Mouse (Mus musculus) liver, postnatal 0 days (tissue): Measurements from ENCODE around the gene Icam1. TPM values are rescaled to one million over a fixed set of nuclear protein-coding genes. Genes with fewer than 3 reads are reported as not detected.

Experiments used
- ATAC-seq: fragments of 200-750 bp; cut with Nextera tagmentation; 2 replicates; pipeline ENCODE4 v1.8.0; 2017; ENCODE audit warnings: mild to moderate bottlenecking, moderate library complexity
- DNase-seq: peaks from one replicate; pipeline ENCODE4 v3.0.0-alpha.2; 2016
- H3K27ac ChIP-seq: fragments of 300-500 bp; sonication (generic); 2 replicates; pipeline ENCODE4 v1.5.1; 2014; ENCODE audit warnings: antibody characterized with exemption, moderate library complexity, mild to moderate bottlenecking, low read depth
- H3K27me3 ChIP-seq: fragments of 300-500 bp; sonication (generic); 2 replicates; pipeline ENCODE4 v1.6.1; 2014; ENCODE audit warnings: low read length, control low read depth, mixed read lengths; ENCODE audit not compliant: insufficient read depth
- H3K36me3 ChIP-seq: fragments of 300-500 bp; sonication (generic); replicated peaks from 2 replicates; pipeline ENCODE4 v1.6.1; 2014; ENCODE audit warnings: mild to moderate bottlenecking, control low read depth, low read length, moderate library complexity, mixed read lengths; ENCODE audit not compliant: insufficient read depth
- H3K4me1 ChIP-seq: fragments of 300-500 bp; sonication (generic); 2 replicates; pipeline ENCODE4 v1.6.1; 2014; ENCODE audit warnings: antibody characterized with exemption, mild to moderate bottlenecking, control low read depth; ENCODE audit not compliant: insufficient read depth
- H3K4me2 ChIP-seq: fragments of 300-500 bp; sonication (generic); 2 replicates; pipeline ENCODE4 v1.6.1; 2014; ENCODE audit warnings: low read depth, mild to moderate bottlenecking, low read length, moderate library complexity, mixed read lengths
- H3K4me3 ChIP-seq: fragments of 300-500 bp; sonication (generic); 2 replicates; pipeline ENCODE4 v1.5.1; 2014; ENCODE audit warnings: low read depth, low read length
- H3K9ac ChIP-seq: fragments of 300-500 bp; sonication (generic); replicated peaks from 2 replicates; pipeline ENCODE4 v1.6.1; 2014; ENCODE audit warnings: mild to moderate bottlenecking, moderate library complexity
- H3K9me3 ChIP-seq: fragments of 300-500 bp; sonication (generic); 2 replicates; pipeline ENCODE4 v1.6.1; 2016; ENCODE audit warnings: mild to moderate bottlenecking, control low read depth, low read length, mixed read lengths
- CTCF ChIP-seq: sonication (generic); IDR thresholded peaks from 2 replicates; pipeline ENCODE4 v1.5.1; 2016; ENCODE audit warnings: antibody characterized with exemption, low read depth
- EP300 ChIP-seq: IDR thresholded peaks from 2 replicates; pipeline ENCODE4 v1.6.1; 2016; ENCODE audit warnings: antibody characterized with exemption, low read depth, mild to moderate bottlenecking
- WGBS: fragments of 180-500 bp; shearing (Covaris S2); extraction: QIAGEN DNeasy Blood & Tissue Kit; methylation state at CpG from one replicate; pipeline ENCODE4 v1.1.7; 2014; ENCODE audit not compliant: insufficient replicate concordance; 5-methylcytosine and 5-hydroxymethylcytosine counted together
- polyA plus RNA-seq: library from polyadenylated mRNA; unstranded; fragments of >200 nt; fragmentation: Nextera tagmentation; extraction: Ambion mirVana; gene quantifications from 2 replicates; pipeline ENCODE4 v1.2.1, GENCODE M21; 2015

The Icam1 gene
- polyA plus RNA-seq, 1 experiment from 2014 or later, result 12.7 TPM

DNA sequence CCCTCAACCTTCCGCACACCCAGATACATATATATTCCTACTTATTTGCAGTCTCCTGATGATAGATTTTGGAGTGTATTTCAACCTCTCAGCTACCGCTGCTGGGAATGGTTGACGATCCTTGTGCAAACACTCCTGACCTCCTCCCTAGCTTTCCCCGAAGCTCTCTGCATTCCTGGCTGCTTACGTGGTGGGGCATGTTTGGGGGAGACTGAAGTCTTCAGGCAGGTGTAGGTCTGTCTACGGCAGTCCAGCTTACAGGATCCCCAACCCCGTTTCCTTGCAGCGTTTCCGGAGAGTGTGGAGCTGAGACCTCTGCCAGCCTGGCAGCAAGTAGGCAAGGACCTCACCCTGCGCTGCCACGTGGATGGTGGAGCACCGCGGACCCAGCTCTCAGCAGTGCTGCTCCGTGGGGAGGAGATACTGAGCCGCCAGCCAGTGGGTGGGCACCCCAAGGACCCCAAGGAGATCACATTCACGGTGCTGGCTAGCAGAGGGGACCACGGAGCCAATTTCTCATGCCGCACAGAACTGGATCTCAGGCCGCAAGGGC, 9.5 kb downstream of the Icam1 start:
- H3K4me3 ChIP-seq, result no peak overlapping the region
- H3K4me1 ChIP-seq, result peaks cover 24% of the 10 kb centered on the region
- no peak for TF ChIP-seq CTCF
- TF ChIP-seq EP300, result no peak
- H3K9ac ChIP-seq, result no peak overlapping the region
- DNase-seq (no peak), ATAC-seq (no peak)
- no peak overlapping the region for H3K4me2 ChIP-seq
- H3K27me3 ChIP-seq, result no peaks in the 10 kb centered on the region
- no peaks in the 10 kb centered on the region for H3K9me3 ChIP-seq
- peaks cover 42% of the 10 kb centered on the region for H3K36me3 ChIP-seq
- no peak overlapping the region for H3K27ac ChIP-seq
- 75% methylated on average over 19 of the region's 19 CpGs for WGBS

- no peak for ATAC-seq
- TF ChIP-seq EP300 (no peak), CTCF (no peak)
- H3K27ac ChIP-seq, result no peak overlapping the region
- DNase-seq, result no peak
- WGBS, result 94% methylated on average over 12 of the region's 12 CpGs
- no peaks in the 10 kb centered on the region for H3K9me3 ChIP-seq
- H3K4me3 ChIP-seq, result no peak overlapping the region
- peaks cover 36% of the 10 kb centered on the region for H3K4me1 ChIP-seq
- H3K4me2 ChIP-seq, result no peak overlapping the region
- H3K9ac ChIP-seq, result no peak overlapping the region
- peaks cover 4% of the 10 kb centered on the region for H3K27me3 ChIP-seq
- peaks cover 29% of the 10 kb centered on the region for H3K36me3 ChIP-seq
Measured at GRCm38 (mm10) chr9:21026849-21027248, 11.1 kb downstream of the Icam1 start.

DNA sequence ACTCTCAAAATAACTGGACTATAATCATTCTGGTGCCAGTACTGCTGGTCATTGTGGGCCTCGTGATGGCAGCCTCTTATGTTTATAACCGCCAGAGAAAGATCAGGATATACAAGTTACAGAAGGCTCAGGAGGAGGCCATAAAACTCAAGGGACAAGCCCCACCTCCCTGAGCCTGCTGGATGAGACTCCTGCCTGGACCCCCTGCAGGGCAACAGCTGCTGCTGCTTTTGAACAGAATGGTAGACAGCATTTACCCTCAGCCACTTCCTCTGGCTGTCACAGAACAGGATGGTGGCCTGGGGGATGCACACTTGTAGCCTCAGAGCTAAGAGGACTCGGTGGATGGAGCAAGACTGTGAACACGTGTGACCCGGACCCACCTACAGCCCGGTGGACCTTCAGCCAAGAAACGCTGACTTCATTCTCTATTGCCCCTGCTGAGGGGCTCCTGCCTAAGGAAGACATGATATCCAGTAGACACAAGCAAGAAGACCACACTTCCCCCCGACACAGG, 12.0 kb downstream of the Icam1 start:
- H3K27me3 ChIP-seq, result peaks cover 14% of the 10 kb centered on the region
- TF ChIP-seq EP300 (no peak), CTCF (no peak)
- ATAC-seq (no peak), DNase-seq (no peak)
- H3K27ac ChIP-seq, result peak overlapping the region; percentile 22; the same call in 1 of the 2 replicates
- no peaks in the 10 kb centered on the region for H3K9me3 ChIP-seq
- WGBS, result 68% methylated on average over 8 of the region's 8 CpGs
- peaks cover 29% of the 10 kb centered on the region for H3K36me3 ChIP-seq
- no peak overlapping the region for H3K4me3 ChIP-seq
- no peak overlapping the region for H3K9ac ChIP-seq
- peaks cover 45% of the 10 kb centered on the region for H3K4me1 ChIP-seq
- no peak overlapping the region for H3K4me2 ChIP-seq

DNA sequence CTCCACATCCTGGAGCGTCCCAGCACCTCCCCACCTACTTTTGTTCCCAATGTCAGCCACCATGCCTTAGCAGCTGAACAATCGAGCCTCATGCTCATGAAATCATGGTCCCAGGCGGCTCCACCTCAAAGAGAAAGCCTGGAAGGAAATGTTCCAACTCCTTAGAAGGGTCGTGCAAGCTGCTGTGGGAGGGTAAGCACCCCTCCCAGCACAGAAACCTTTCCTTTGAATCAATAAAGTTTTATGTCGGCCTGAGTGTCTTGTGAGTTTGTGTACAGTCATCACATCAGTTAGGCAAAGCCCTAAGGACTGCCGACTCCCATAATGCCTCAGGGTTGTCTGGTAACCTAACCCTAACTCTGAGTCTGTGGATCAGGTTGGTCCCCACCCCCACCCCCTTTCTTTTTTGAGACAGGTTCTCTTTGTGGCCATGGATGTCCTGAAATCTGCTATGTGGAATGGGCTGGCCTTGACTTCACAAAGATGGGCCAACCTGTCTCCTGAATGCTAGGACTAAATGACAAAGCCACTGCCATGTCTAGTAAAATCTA, 12.8 kb downstream of the Icam1 start:
- Histone ChIP-seq H3K27me3 (peaks cover 22% of the 10 kb centered on the region), H3K9me3 (no peaks in the 10 kb centered on the region), H3K4me3 (no peak overlapping the region; the same call in 1 of the 2 replicates), H3K4me2 (peak overlapping the region; percentile 98), H3K27ac (peak overlapping the region; percentile 87), H3K9ac (no peak overlapping the region; the same call in 1 of the 2 replicates), H3K36me3 (peaks cover 27% of the 10 kb centered on the region), H3K4me1 (peaks cover 53% of the 10 kb centered on the region)
- WGBS, result 61% methylated on average over 6 of the region's 6 CpGs
- no peak for DNase-seq
- no peak for ATAC-seq
- TF ChIP-seq CTCF (no peak), EP300 (no peak)

- ATAC-seq (peak; percentile 81), DNase-seq (peak; percentile 90)
- Histone ChIP-seq H3K27ac (peak within 1 kb of the TSS; percentile 87), H3K27me3 (peaks cover 31% of the 10 kb centered on the region), H3K9ac (peak within 1 kb of the TSS; percentile 71), H3K9me3 (no peaks in the 10 kb centered on the region), H3K4me1 (peaks cover 54% of the 10 kb centered on the region), H3K4me2 (peak within 1 kb of the TSS; percentile 98), H3K36me3 (peaks cover 26% of the 10 kb centered on the region), H3K4me3 (peak within 1 kb of the TSS; percentile 55)
- TF ChIP-seq EP300 (peak; percentile 94), CTCF (peak; percentile 97)
- WGBS, result 1% methylated on average over 37 of the region's 37 CpGs
Measured at GRCm38 (mm10) chr9:21029291-21030054, 13.7 kb downstream of the Icam1 start, which contains the start of gene Icam4. Gene Icam4 (plus strand): TSS chr9:21029373.

DNA sequence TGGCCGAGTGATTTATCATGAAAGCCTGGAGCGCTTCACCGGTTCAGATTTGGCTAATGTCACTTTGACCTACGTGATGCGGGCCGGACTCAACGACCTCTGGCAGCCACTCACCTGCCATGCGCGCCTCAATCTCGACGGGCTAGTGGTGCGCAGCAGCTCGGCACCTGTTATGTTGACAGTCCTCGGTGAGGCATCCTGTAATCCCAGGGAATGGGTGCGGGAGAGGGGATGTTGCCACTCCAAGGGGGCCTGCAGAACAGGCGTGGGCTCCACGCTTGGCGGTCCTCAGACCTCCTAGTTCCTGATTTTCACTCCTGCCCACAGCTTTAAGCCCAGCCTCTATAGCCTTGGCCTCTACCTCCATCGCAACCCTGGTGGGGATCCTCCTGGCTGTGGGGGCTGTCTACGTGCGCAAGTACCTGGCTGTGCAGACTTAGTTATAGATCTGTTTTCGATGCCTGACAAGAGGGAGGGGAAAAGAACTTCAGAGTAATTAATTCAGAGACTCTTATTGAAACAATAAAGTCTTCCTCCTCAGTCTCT, 14.3 kb downstream of the Icam1 start:
- 23% methylated on average over 22 of the region's 22 CpGs for WGBS
- no peak for ATAC-seq
- H3K27me3 ChIP-seq, result peaks cover 37% of the 10 kb centered on the region
- H3K4me2 ChIP-seq, result peak overlapping the region; percentile 98
- TF ChIP-seq CTCF, result no peak
- TF ChIP-seq EP300, result no peak
- H3K9me3 ChIP-seq, result no peaks in the 10 kb centered on the region
- peak overlapping the region; percentile 87 for H3K27ac ChIP-seq
- peaks cover 26% of the 10 kb centered on the region for H3K36me3 ChIP-seq
- no peak for DNase-seq
- peak overlapping the region; percentile 71 for H3K9ac ChIP-seq
- peak overlapping the region; percentile 55 for H3K4me3 ChIP-seq
- peaks cover 57% of the 10 kb centered on the region for H3K4me1 ChIP-seq
